8 mouse cellular contexts compared by ENCODE assay signal in the genomic region with DNA sequence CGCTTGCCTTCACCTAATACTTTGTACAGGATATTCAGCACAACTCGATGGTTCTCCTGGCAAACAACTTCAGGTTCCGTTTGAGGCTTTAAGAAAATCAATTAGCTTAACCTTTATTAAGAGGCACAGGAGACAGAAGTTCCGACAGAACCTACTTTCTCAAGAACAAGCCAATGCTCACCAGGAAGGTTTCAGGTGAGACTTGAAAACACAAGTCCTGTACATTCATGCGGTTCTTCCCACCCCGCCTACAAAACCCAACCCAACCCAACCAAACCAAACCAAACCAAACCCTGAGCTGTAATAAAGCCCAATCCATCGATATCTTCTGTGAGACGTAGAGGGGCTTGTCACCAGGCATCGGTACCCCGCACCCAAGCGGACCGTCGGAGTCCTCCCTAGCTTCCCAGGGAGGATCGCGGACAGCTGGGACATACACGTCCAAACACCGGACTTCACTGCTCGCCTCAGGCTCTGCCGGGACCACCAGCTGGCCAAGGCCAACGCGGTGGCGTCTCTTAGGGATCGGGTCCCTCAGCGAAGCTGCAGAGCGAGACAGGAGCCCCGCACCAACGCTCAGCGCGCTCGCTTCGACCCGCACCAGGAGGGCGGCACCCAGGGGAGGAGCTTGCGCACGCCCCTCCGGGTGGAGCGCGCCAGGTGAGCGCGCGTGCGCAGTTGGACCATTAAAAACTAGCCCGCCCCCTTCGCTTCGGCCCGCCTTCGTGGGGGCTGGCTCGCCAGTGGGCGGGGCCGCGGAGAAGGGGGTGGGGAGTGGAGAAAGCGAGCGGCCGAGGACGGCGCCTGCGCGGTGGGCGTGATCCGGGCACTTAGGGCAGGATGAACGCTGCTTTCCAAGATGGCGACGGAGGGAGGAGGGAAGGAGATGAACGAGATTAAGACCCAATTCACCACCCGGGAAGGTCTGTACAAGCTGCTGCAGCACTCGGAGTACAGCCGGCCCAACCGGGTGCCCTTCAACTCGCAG. TPM values are rescaled to one million over a fixed set of nuclear protein-coding genes. Genes with fewer than 3 reads are reported as not detected.
DNase-seq lines count a peak whose midpoint lies in the region; ATAC-seq and TF ChIP-seq lines count a peak whose summit lies in the region.

TSS of gene Wdr20 (plus strand) at position 775 of the 988 bp plus-strand sequence.

- no peaks in the 10 kb centered on the region for H3K36me3 ChIP-seq in forebrain, embryonic 15.5 days

- intact Hi-C loops in heart, postnatal 25 days (cut with DNase I), result loop anchor here (5.0 kb wide), 1 partner anchor 105 kb away; the partner anchor contains the start of gene Mok

- peak; percentile 97 for DNase-seq in ES-CJ7 (ENCODE audit: low read depth, low spot score)
- DNase-seq in cerebellum, adult 11 months, result peak; percentile 99
- peak; percentile 94 for DNase-seq in heart, postnatal 25 days (ENCODE audit: low spot score)
- peak; percentile 98 for DNase-seq in layer of hippocampus, adult 18-20 months (ENCODE audit: low spot score in 2 of 2)
- DNase-seq in lung, adult 2 months, result peak; percentile 99
- DNase-seq in thymus, adult 18-20 months, result peak; percentile 95 to 97

- peak within 1 kb of the TSS; percentile 82 for H3K4me3 ChIP-seq in forebrain, embryonic 15.5 days
- H3K4me3 ChIP-seq in lung, adult 2 months (replicated peaks; ENCODE audit: extremely low read depth, low read depth, low read length), result peak within 1 kb of the TSS; percentile 90

- H3K9me3 ChIP-seq in forebrain, embryonic 15.5 days, result no peaks in the 10 kb centered on the region

- peak; percentile 89; the same call in 1 of the 2 replicates for TF ChIP-seq POLR2A in lung, adult 2 months (IDR thresholded peaks at IDR 0.05; ENCODE audit: borderline replicate concordance, extremely low read depth, low read depth, low read length)

- peaks cover 9% of the 10 kb centered on the region; the same call in 1 of the 2 replicates for H3K27me3 ChIP-seq in forebrain, embryonic 15.5 days

- peak within 1 kb of the TSS; percentile 87 for H3K4me2 ChIP-seq in forebrain, embryonic 15.5 days (replicated peaks)

- H3K27ac ChIP-seq in forebrain, embryonic 15.5 days (replicated peaks), result peak within 1 kb of the TSS; percentile 90

- no peak for TF ChIP-seq CTCF in lung, adult 2 months (IDR thresholded peaks at IDR 0.05; ENCODE audit: insufficient read depth, low read length)

- peaks cover 25% of the 10 kb centered on the region for H3K4me1 ChIP-seq in forebrain, embryonic 15.5 days
- peaks cover 9% of the 10 kb centered on the region for H3K4me1 ChIP-seq in lung, adult 2 months (ENCODE audit: control insufficient read depth, insufficient read depth, low read length)

- H3K9ac ChIP-seq in forebrain, embryonic 15.5 days (replicated peaks), result peak within 1 kb of the TSS; percentile 80

- peak; percentile 95 for ATAC-seq in forebrain, embryonic 15.5 days (replicated peaks)
- ATAC-seq in neutrophil, adult 5-6 weeks (ENCODE audit: extremely low read depth, insufficient number of reproducible peaks, low FRiP score, poor library complexity, severe bottlenecking), result peak; percentile 93

- WGBS in forebrain, embryonic 15.5 days, result 1% methylated on average over 68 of the region's 69 CpGs
- WGBS in lung, adult 2 months, result 1% methylated on average over 69 of the region's 69 CpGs

RNA-seq across cellular contexts. Expression of gene Wdr20, which starts in this region (rescaled TPM):
- 31.5 and 33.5 TPM in 2 replicates for polyA plus RNA-seq in forebrain, embryonic 15.5 days (2015; fragmentation: Nextera tagmentation; extraction: Ambion mirVana)
- total RNA-seq in heart, postnatal 25 days (2021), result 10 to 100 TPM; 27.9 to 28.6 TPM
- 10 to 100 TPM; 44.7 to 50.9 TPM for total RNA-seq in layer of hippocampus, adult 18-20 months (2021)
- polyA plus RNA-seq in lung, adult 2 months (2012; rRNA removed), result 13.5 and 16.2 TPM in 2 replicates
- total RNA-seq in neutrophil, adult 5-6 weeks (2017), result 59.0 and 63.6 TPM in 2 replicates

Comparison
In these comparisons a context has a peak if more than half of its experiments do, and no peak if none do; other contexts are left out.
1. Peak in every context shown above with its lines: DNase-seq, ATAC-seq, H3K4me3 ChIP-seq and H3K27ac ChIP-seq.